Mouse (Mus musculus): ENCODE results near the gene Grap2. TPM values are rescaled to one million over a fixed set of nuclear protein-coding genes. Genes with fewer than 3 reads are reported as not detected.

Grap2 gene
- polyA plus RNA-seq, 1 experiment from 2014 or later, result 1.5 TPM

DNA sequence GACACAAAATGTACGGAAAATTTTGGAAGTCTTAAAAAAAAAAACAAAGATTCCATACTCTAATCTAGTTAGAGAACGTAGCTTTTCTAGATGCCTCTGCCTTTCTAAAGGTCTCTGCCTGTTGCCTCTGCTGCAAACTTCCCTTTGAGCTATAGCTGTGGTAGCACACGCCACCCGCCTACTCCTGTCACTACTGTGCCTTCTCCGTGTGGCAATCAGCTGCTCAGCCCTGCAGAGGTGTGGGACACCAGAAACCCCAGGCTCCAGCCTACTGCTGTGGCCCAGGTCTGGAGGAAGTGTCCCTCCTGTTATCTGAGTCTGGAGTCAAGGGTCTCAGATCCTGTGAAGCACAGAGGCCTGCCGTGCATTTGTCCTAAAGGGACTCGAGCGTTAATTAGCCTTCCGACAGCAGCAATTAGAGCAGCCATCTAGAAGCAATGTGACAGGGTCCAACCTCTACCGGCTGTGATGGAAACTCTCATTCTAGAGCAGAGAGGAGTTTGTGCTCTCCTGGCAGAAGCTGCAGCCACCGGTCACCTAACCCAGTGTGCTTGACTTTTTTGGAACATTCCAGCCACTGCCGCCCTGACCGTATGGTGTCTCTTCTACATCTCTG, 64.5 kb downstream of the Grap2 start:
- 60% methylated on average over 13 of the region's 13 CpGs for WGBS
- H3K4me3 ChIP-seq (ENCODE audit: low read length), result no peak overlapping the region
- no peak overlapping the region for H3K4me2 ChIP-seq (ENCODE audit: low read depth, low read length)
- H3K27me3 ChIP-seq (ENCODE audit: control insufficient read depth, insufficient read depth, low read depth, low read length), result no peaks in the 10 kb centered on the region
- H3K27ac ChIP-seq (ENCODE audit: low read length), result no peak overlapping the region
- no peak for ATAC-seq (ENCODE audit: low read depth)
- H3K9me3 ChIP-seq (ENCODE audit: control insufficient read depth, low read length), result no peaks in the 10 kb centered on the region
- H3K9ac ChIP-seq (ENCODE audit: low read length), result no peak overlapping the region
- H3K36me3 ChIP-seq (ENCODE audit: control insufficient read depth, insufficient read depth, low read length), result no peaks in the 10 kb centered on the region
- H3K4me1 ChIP-seq (replicated peaks; ENCODE audit: control insufficient read depth, insufficient read depth, low read length), result no peaks in the 10 kb centered on the region

DNA sequence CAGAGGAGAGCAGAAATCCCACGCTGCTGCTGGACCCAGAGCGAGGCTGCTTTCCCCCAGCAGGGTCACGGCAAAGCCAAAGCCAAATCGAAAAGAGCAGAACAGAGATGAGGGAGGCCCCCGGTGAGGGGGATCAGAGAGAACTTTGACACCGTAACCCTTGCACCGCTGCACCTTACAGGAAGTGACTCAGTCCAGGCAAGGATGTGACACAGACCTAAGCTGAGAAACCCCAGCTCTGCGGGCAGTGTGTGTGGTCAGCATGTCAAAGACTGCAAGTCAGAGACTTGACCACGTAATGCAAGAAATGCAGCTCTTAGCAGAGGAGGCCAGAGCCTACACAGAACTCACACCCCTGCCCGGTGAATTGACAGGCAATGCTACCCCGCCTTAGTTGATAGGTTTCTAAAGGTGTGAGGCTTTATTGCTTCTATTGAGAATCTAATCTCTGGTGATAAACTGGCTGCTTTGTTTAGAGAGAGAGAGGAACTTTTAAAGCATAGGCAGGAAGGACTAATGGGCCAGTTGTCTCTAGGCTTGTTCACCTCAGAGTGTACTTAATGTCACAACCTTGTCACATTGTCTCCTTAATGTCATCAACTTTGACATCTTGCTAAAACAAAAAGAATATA, 66.8 kb downstream of the Grap2 start:
- H3K9me3 ChIP-seq (ENCODE audit: control insufficient read depth, low read length), result no peaks in the 10 kb centered on the region
- H3K4me1 ChIP-seq (replicated peaks; ENCODE audit: control insufficient read depth, insufficient read depth, low read length), result peaks cover 2% of the 10 kb centered on the region; the same call in 1 of the 2 replicates
- no peak overlapping the region for H3K27ac ChIP-seq (ENCODE audit: low read length)
- H3K9ac ChIP-seq (ENCODE audit: low read length), result no peak overlapping the region
- no peak overlapping the region for H3K4me2 ChIP-seq (ENCODE audit: low read depth, low read length)
- H3K4me3 ChIP-seq (ENCODE audit: low read length), result no peak overlapping the region
- no peaks in the 10 kb centered on the region for H3K27me3 ChIP-seq (ENCODE audit: control insufficient read depth, insufficient read depth, low read depth, low read length)
- 39% methylated on average over 11 of the region's 11 CpGs for WGBS
- H3K36me3 ChIP-seq (ENCODE audit: control insufficient read depth, insufficient read depth, low read length), result no peaks in the 10 kb centered on the region
- no peak for ATAC-seq (ENCODE audit: low read depth)

DNA sequence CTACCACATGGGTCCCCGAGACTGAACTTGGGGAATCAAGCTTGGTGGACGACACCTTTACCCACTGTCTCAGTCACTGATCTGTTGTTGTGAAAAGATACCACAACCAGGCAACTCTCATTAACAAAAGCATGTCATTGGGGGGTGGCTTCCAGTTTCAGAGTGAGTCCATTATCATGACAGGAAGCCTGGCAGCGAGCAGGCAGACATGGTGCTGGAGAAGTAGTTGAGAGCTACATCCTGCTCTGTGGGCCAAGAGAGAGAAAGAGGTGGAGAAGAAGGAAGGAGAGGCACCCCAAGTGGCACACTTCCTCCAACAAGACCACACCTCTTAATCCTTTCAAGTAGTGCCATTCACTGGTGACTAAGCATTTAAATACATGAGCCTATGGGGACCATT, 67.5 kb downstream of the Grap2 start:
- H3K4me3 ChIP-seq (ENCODE audit: low read length), result no peak overlapping the region
- peaks cover 2% of the 10 kb centered on the region; the same call in 1 of the 2 replicates for H3K4me1 ChIP-seq (replicated peaks; ENCODE audit: control insufficient read depth, insufficient read depth, low read length)
- 80% methylated on average over 3 of the region's 3 CpGs for WGBS
- ATAC-seq (ENCODE audit: low read depth), result no peak
- H3K27me3 ChIP-seq (ENCODE audit: control insufficient read depth, insufficient read depth, low read depth, low read length), result no peaks in the 10 kb centered on the region
- no peak overlapping the region for H3K27ac ChIP-seq (ENCODE audit: low read length)
- H3K9me3 ChIP-seq (ENCODE audit: control insufficient read depth, low read length), result no peaks in the 10 kb centered on the region
- no peaks in the 10 kb centered on the region for H3K36me3 ChIP-seq (ENCODE audit: control insufficient read depth, insufficient read depth, low read length)
- H3K4me2 ChIP-seq (ENCODE audit: low read depth, low read length), result no peak overlapping the region
- H3K9ac ChIP-seq (ENCODE audit: low read length), result no peak overlapping the region

DNA sequence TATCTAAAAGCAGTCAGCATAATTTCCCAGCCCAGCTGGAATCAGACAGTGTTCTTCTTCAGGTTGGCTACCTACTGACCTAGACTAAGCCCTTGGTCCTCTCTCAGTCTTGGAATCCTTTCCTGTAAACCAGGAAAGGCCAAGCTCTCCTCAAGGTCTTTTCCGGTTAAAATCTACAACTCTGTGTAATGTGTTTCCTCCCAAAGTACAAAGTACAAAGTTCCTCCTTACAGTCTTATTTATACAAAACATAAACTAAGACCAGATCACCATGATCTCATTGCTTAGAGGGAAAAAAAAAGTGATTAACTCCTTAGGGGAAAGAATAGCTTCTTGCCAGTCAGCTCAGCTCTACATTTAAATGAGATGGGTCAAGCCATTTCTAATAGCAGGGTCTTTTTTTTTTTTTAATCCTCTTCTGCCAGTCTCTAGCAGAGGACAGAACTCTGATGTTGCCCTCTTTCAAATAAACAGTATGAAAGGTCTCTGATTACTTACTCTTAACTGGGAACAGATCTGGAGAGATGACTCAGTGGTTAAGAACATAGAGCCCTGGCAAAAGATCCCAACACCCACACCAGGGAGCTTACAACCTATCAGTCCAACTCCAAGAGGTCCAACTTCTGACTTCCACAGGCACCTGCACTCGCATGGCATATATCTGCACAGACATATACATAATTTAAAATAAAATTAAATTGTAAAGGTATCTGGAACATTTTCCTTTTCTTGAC, 69.5 kb downstream of the Grap2 start:
- Histone ChIP-seq H3K4me2 (ENCODE audit: low read depth, low read length) (no peak overlapping the region), H3K36me3 (ENCODE audit: control insufficient read depth, insufficient read depth, low read length) (no peaks in the 10 kb centered on the region), H3K27ac (ENCODE audit: low read length) (no peak overlapping the region), H3K27me3 (ENCODE audit: control insufficient read depth, insufficient read depth, low read depth, low read length) (no peaks in the 10 kb centered on the region), H3K4me1 (replicated peaks; ENCODE audit: control insufficient read depth, insufficient read depth, low read length) (peaks cover 2% of the 10 kb centered on the region; the same call in 1 of the 2 replicates), H3K9ac (ENCODE audit: low read length) (no peak overlapping the region), H3K4me3 (ENCODE audit: low read length) (no peak overlapping the region), H3K9me3 (ENCODE audit: control insufficient read depth, low read length) (no peaks in the 10 kb centered on the region)
- WGBS, result 62% methylated on average over 2 of the region's 2 CpGs
- no peak for ATAC-seq (ENCODE audit: low read depth)

DNA sequence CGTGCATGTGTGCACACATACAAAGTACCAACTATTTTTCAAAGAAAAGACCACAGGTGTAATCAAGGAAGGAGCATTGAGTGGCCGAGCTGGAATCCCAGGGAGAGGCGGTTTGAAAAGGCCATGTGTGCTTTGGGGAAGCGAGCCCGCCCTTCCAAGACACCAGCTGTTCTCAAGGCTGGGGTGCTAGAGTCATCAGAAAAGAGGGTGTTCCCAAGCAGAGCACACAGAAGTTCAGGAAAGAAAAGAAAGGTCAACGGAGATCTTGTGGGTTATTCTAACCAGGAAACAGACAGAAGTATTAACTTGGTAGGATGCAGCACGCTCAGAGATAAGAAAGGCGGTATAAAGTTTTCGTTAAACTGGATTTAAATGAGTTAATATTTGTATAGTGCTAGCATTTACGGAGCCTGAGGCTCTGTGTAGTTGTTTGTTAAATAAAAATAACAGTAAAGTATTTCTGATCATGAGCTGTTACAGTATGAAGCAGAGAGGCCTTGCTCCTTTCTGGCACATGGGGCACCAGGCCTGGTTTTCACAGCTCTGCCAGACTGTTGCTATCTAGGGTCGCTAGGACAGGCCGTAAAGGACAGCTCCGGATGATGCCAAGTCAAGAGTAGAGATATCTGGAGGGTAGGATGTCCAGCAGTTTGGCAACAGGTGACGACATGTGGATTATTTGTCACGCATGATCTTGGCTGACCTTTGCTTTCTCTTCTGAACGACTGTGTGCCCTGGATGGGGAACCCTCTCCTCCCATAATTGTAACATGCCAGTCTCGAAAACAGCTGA, 72.8 kb downstream of the Grap2 start:
- Histone ChIP-seq H3K4me2 (ENCODE audit: low read depth, low read length) (no peak overlapping the region), H3K9me3 (ENCODE audit: control insufficient read depth, low read length) (no peaks in the 10 kb centered on the region), H3K27me3 (ENCODE audit: control insufficient read depth, insufficient read depth, low read depth, low read length) (no peaks in the 10 kb centered on the region), H3K9ac (ENCODE audit: low read length) (no peak overlapping the region), H3K27ac (ENCODE audit: low read length) (no peak overlapping the region), H3K36me3 (ENCODE audit: control insufficient read depth, insufficient read depth, low read length) (no peaks in the 10 kb centered on the region), H3K4me3 (ENCODE audit: low read length) (no peak overlapping the region), H3K4me1 (replicated peaks; ENCODE audit: control insufficient read depth, insufficient read depth, low read length) (peaks cover 2% of the 10 kb centered on the region; the same call in 1 of the 2 replicates)
- ATAC-seq (ENCODE audit: low read depth), result no peak
- WGBS, result 74% methylated on average over 17 of the region's 17 CpGs

DNA sequence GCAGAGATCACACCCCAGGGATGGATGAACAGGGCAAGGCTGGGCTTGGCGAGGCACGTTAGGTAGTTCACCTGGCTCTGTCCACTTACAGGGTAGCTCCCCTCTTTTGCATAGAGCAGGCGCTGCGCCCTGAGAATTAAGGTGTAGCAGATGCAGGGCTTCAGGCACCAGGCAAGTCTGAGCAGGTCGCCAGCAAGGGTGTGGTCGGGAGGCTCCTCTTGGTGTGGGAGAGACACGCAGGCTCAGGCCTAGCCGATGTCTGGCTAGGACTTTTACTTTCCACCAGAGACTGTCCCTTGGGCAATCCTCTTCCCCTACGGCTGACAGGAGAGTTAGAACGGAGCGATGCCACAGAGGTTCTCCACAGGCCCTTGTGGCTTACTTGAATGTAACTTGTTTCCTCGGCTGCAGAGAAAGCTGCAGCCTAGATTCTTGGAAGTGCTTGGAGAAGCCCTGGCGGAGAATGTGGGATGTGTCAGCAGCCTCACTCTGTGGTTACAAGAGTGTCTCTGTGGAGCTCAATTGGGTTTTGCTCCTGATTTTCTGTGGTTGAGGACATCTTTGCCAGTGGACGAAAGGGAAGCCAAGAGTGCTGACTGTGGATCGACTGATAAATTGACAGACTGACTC, 76.7 kb downstream of the Grap2 start:
- no peaks in the 10 kb centered on the region for H3K36me3 ChIP-seq (ENCODE audit: control insufficient read depth, insufficient read depth, low read length)
- H3K4me1 ChIP-seq (replicated peaks; ENCODE audit: control insufficient read depth, insufficient read depth, low read length), result no peaks in the 10 kb centered on the region
- no peak overlapping the region for H3K27ac ChIP-seq (ENCODE audit: low read length)
- no peaks in the 10 kb centered on the region for H3K27me3 ChIP-seq (ENCODE audit: control insufficient read depth, insufficient read depth, low read depth, low read length)
- no peak overlapping the region for H3K9ac ChIP-seq (ENCODE audit: low read length)
- no peak overlapping the region for H3K4me2 ChIP-seq (ENCODE audit: low read depth, low read length)
- WGBS, result 69% methylated on average over 15 of the region's 15 CpGs
- H3K4me3 ChIP-seq (ENCODE audit: low read length), result no peak overlapping the region
- ATAC-seq (ENCODE audit: low read depth), result no peak
- H3K9me3 ChIP-seq (ENCODE audit: control insufficient read depth, low read length), result no peaks in the 10 kb centered on the region

DNA sequence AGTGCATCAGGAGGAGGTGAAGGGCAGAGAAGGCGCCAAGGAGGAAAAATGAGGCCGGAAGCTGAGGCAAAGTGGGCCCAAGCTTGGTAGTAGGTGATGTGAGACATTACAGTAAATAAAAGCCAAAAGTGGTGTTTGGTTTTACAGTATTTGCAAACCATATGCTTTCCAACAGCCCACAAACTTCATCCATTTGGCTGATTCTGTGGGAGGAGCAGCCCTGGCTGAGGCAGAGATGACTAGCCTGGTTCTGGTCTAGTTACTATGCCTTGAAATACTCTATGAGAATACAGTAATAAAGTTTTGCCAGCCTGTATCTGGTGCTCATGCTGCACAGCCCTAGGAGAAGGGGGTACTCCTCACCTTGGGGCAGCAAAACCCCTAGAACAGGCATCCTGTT, 78.0 kb downstream of the Grap2 start:
- no peak for ATAC-seq (ENCODE audit: low read depth)
- H3K4me2 ChIP-seq (ENCODE audit: low read depth, low read length), result no peak overlapping the region
- no peak overlapping the region for H3K4me3 ChIP-seq (ENCODE audit: low read length)
- H3K36me3 ChIP-seq (ENCODE audit: control insufficient read depth, insufficient read depth, low read length), result no peaks in the 10 kb centered on the region
- H3K27me3 ChIP-seq (ENCODE audit: control insufficient read depth, insufficient read depth, low read depth, low read length), result no peaks in the 10 kb centered on the region
- no peaks in the 10 kb centered on the region for H3K9me3 ChIP-seq (ENCODE audit: control insufficient read depth, low read length)
- no peak overlapping the region for H3K9ac ChIP-seq (ENCODE audit: low read length)
- H3K27ac ChIP-seq (ENCODE audit: low read length), result no peak overlapping the region
- WGBS, result 77% methylated on average over 2 of the region's 2 CpGs
- no peaks in the 10 kb centered on the region for H3K4me1 ChIP-seq (replicated peaks; ENCODE audit: control insufficient read depth, insufficient read depth, low read length)

DNA sequence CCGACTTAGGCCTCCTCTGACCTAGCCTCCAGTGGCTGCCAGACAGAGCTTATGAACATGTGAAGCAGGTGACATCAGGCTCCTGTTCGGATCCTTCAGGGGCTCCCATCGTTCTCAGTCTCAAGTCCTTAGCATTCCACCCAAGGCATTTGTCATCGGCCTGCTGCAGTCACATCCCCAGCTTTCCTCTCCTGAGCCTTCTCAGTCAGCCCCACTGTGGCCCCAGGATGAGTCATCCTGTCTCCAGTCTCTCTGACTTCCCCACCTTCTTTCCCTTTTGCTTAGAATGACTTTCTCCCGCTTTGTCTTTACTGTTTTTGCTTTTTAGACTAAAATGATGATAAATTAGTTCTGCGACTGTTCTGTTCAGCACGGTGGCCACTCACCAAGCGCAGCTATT, 81.5 kb downstream of the Grap2 start:
- no peak overlapping the region for H3K27ac ChIP-seq (ENCODE audit: low read length)
- 51% methylated on average over 8 of the region's 8 CpGs for WGBS
- H3K4me3 ChIP-seq (ENCODE audit: low read length), result no peak overlapping the region
- no peak for ATAC-seq (ENCODE audit: low read depth)
- no peaks in the 10 kb centered on the region; the same call in 1 of the 2 replicates for H3K27me3 ChIP-seq (ENCODE audit: control insufficient read depth, insufficient read depth, low read depth, low read length)
- H3K36me3 ChIP-seq (ENCODE audit: control insufficient read depth, insufficient read depth, low read length), result no peaks in the 10 kb centered on the region
- H3K4me1 ChIP-seq (replicated peaks; ENCODE audit: control insufficient read depth, insufficient read depth, low read length), result no peaks in the 10 kb centered on the region
- H3K4me2 ChIP-seq (ENCODE audit: low read depth, low read length), result no peak overlapping the region
- no peak overlapping the region for H3K9ac ChIP-seq (ENCODE audit: low read length)
- no peaks in the 10 kb centered on the region for H3K9me3 ChIP-seq (ENCODE audit: control insufficient read depth, low read length)
